Mouse (Mus musculus) lung, embryonic 14.5 days (tissue): ENCODE results near the gene Trim66. TPM values are rescaled to one million over a fixed set of nuclear protein-coding genes. Genes with fewer than 3 reads are reported as not detected.
A peak's percentile ranks its signal among the peaks of the same experiment; 100 is the strongest.

Source experiments
- ATAC-seq: fragments of 200-750 bp; cut with Nextera tagmentation; 2 replicates; pipeline ENCODE4 v1.8.0; 2017; ENCODE audit warnings: mild to moderate bottlenecking, moderate TSS enrichment, moderate library complexity; ENCODE audit not compliant: insufficient read depth
- DNase-seq: peaks from one replicate; pipeline ENCODE4 v3.0.0-alpha.2; 2015
- H3K27ac ChIP-seq: fragments of 300-500 bp; sonication (generic); 2 replicates; pipeline ENCODE4 v1.5.1; 2014; ENCODE audit warnings: low read depth, mild to moderate bottlenecking, moderate library complexity
- H3K27me3 ChIP-seq: fragments of 300-500 bp; sonication (generic); 2 replicates; pipeline ENCODE4 v1.6.1; 2014; ENCODE audit warnings: low read length, control low read depth; ENCODE audit not compliant: insufficient read depth
- H3K36me3 ChIP-seq: fragments of 300-500 bp; sonication (generic); 2 replicates; pipeline ENCODE4 v1.6.1; 2014; ENCODE audit warnings: control low read depth; ENCODE audit not compliant: insufficient read depth
- H3K4me1 ChIP-seq: fragments of 300-500 bp; sonication (generic); 2 replicates; pipeline ENCODE4 v1.6.1; 2014; ENCODE audit warnings: antibody characterized with exemption, control low read depth; ENCODE audit not compliant: insufficient read depth
- H3K4me2 ChIP-seq: fragments of 300-500 bp; sonication (generic); 2 replicates; pipeline ENCODE4 v1.6.1; 2014; ENCODE audit warnings: mild to moderate bottlenecking
- H3K4me3 ChIP-seq: fragments of 300-500 bp; sonication (generic); 2 replicates; pipeline ENCODE4 v1.5.1; 2014; ENCODE audit warnings: low read depth, low read length
- H3K9ac ChIP-seq: fragments of 300-500 bp; sonication (generic); 2 replicates; pipeline ENCODE4 v1.6.1; 2014
- H3K9me3 ChIP-seq: fragments of 300-500 bp; sonication (generic); 2 replicates; pipeline ENCODE4 v1.6.1; 2016; ENCODE audit warnings: low read depth, low read length, control low read depth
- CTCF ChIP-seq: IDR thresholded peaks from 2 replicates; pipeline ENCODE4 v1.5.1; 2016; ENCODE audit warnings: antibody characterized with exemption, low read depth
- WGBS: fragments of 180-500 bp; shearing (Covaris S2); extraction: QIAGEN DNeasy Blood & Tissue Kit; methylation state at CpG from one replicate; pipeline ENCODE4 v1.1.7; 2014; 5-methylcytosine and 5-hydroxymethylcytosine counted together
- polyA plus RNA-seq: library from polyadenylated mRNA; unstranded; fragments of >200 nt; fragmentation: Nextera tagmentation; extraction: Ambion mirVana; gene quantifications from 2 replicates; pipeline ENCODE4 v1.2.1, GENCODE M21; 2014

Trim66 gene
- 0.04 and 0.05 TPM in 2 replicates for polyA plus RNA-seq

- Histone ChIP-seq H3K27me3 (no peaks in the 10 kb centered on the region), H3K27ac (no peak within 1 kb of the TSS), H3K9ac (0 out of 2 replicates have a peak within 1 kb of the TSS, but pooled peaks have one; percentile 18), H3K4me2 (no peak within 1 kb of the TSS), H3K4me3 (no peak within 1 kb of the TSS), H3K36me3 (no peaks in the 10 kb centered on the region), H3K4me1 (no peaks in the 10 kb centered on the region), H3K9me3 (no peaks in the 10 kb centered on the region)
- DNase-seq (no peak), ATAC-seq (no peak)
- no peak for TF ChIP-seq CTCF
- WGBS = 80% methylated on average over 4 of the region's 4 CpGs
Observed at GRCm38 (mm10) chr7:109508034-109508433, at the start of gene Trim66. TSS of gene Trim66 (minus strand) at chr7:109508134.

- Histone ChIP-seq H3K4me3 (no peak overlapping the region), H3K4me1 (0 out of 2 replicates have a peak, but pooled peaks cover 5% of the 10 kb centered on the region), H3K4me2 (no peak overlapping the region), H3K36me3 (peaks cover 60% of the 10 kb centered on the region), H3K27ac (no peak overlapping the region), H3K27me3 (no peaks in the 10 kb centered on the region), H3K9ac (no peak overlapping the region), H3K9me3 (no peaks in the 10 kb centered on the region)
- DNase-seq (no peak), ATAC-seq (no peak)
- WGBS = 88% methylated on average over 5 of the region's 5 CpGs
- no peak for TF ChIP-seq CTCF
Observed at GRCm38 (mm10) chr7:109546726-109547125, 38.8 kb upstream of the Trim66 start.

GRCm38 (mm10) chr7:109546186-109546585, 38.3 kb upstream of the Trim66 start:
- no peak overlapping the region for H3K27ac ChIP-seq
- ATAC-seq (no peak), DNase-seq (no peak)
- H3K4me3 ChIP-seq = no peak overlapping the region
- no peak overlapping the region for H3K4me2 ChIP-seq
- 0 out of 2 replicates have a peak, but pooled peaks cover 5% of the 10 kb centered on the region for H3K4me1 ChIP-seq
- TF ChIP-seq CTCF = no peak
- no peaks in the 10 kb centered on the region for H3K27me3 ChIP-seq
- H3K9me3 ChIP-seq = no peaks in the 10 kb centered on the region
- H3K9ac ChIP-seq = no peak overlapping the region
- 87% methylated on average over 2 of the region's 2 CpGs for WGBS
- H3K36me3 ChIP-seq = peaks cover 62% of the 10 kb centered on the region

DNA sequence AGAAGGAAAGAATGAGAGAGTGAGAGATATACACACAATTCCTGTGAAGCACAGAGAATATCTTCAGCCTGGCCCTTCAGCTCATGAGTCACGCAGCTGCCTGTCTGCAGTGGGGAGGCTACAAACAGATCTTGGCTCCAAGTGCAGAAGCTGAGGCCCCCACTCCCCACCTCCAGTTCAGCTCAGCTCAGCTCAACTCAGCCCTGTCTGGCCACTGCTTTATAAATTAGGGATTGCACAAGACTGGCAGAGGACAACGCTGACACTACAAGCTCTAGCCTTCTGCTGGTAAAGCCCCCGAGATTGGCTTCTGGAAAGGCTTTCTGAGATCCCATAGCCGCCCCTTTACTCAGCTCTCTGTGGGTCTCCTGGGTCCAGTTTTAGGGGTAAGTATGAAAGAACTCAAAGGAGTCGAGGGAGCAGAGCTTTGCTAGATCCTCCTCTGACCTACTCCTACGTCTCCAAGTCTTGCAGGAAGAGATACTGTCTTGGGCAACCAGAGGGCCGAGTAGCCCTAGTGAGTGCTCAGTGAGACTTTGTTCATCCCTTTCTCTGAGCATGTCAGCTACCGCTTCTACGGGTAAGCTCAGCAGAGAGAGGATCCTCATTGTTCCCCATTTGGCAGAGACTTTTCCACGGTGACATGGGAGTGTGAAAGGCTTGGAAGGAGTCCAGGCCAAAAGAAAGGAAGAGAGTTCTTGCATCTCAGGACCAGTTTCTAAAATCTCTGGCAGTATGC, 37.5 kb upstream of the Trim66 start:
- peak; percentile 88 for ATAC-seq
- Histone ChIP-seq H3K27me3 (no peaks in the 10 kb centered on the region), H3K9me3 (no peaks in the 10 kb centered on the region), H3K9ac (no peak overlapping the region), H3K4me2 (no peak overlapping the region), H3K27ac (peak overlapping the region; percentile 86), H3K36me3 (peaks cover 62% of the 10 kb centered on the region), H3K4me3 (no peak overlapping the region), H3K4me1 (0 out of 2 replicates have a peak, but pooled peaks cover 5% of the 10 kb centered on the region)
- 63% methylated on average over 10 of the region's 10 CpGs for WGBS
- peak; percentile 75 for DNase-seq
- TF ChIP-seq CTCF = no peak

- DNase-seq (no peak), ATAC-seq (0 out of 2 replicates have a peak, but pooled peaks have one; percentile 25)
- WGBS = 66% methylated on average over 5 of the region's 5 CpGs
- no peaks in the 10 kb centered on the region for H3K27me3 ChIP-seq
- no peak overlapping the region for H3K4me2 ChIP-seq
- H3K9me3 ChIP-seq = no peaks in the 10 kb centered on the region
- peak overlapping the region; percentile 86 for H3K27ac ChIP-seq
- no peak for TF ChIP-seq CTCF
- H3K4me3 ChIP-seq = no peak overlapping the region
- H3K9ac ChIP-seq = no peak overlapping the region
- peaks cover 64% of the 10 kb centered on the region for H3K36me3 ChIP-seq
- 0 out of 2 replicates have a peak, but pooled peaks cover 5% of the 10 kb centered on the region for H3K4me1 ChIP-seq
Observed at GRCm38 (mm10) chr7:109544792-109545191, 36.9 kb upstream of the Trim66 start.

DNA sequence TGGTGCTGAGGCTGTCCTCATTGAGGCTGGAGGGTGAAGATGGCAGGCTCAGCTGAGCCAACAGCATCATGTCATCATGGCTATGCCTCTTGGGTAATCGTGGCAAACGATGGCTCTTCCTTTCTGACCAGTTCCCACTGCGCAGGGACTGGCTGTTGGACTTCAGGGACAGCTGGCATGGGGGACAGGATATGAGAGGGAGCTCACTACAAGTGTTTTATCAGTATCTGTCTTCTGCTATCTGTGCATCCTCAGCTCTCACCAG, 34.4 kb upstream of the Trim66 start:
- no peaks in the 10 kb centered on the region for H3K27me3 ChIP-seq
- H3K27ac ChIP-seq = 0 out of 2 replicates have a peak overlapping the region, but pooled peaks have one; percentile 36
- no peak overlapping the region for H3K4me3 ChIP-seq
- no peak for ATAC-seq
- no peak for TF ChIP-seq CTCF
- 82% methylated on average over 3 of the region's 3 CpGs for WGBS
- H3K4me2 ChIP-seq = no peak overlapping the region
- H3K9me3 ChIP-seq = no peaks in the 10 kb centered on the region
- peaks cover 68% of the 10 kb centered on the region for H3K36me3 ChIP-seq
- DNase-seq = no peak
- no peak overlapping the region for H3K9ac ChIP-seq
- 0 out of 2 replicates have a peak, but pooled peaks cover 5% of the 10 kb centered on the region for H3K4me1 ChIP-seq

GRCm38 (mm10) chr7:109541609-109542363, 33.9 kb upstream of the Trim66 start:
- ATAC-seq (no peak), DNase-seq (peak; percentile 46)
- Histone ChIP-seq H3K9me3 (no peaks in the 10 kb centered on the region), H3K4me3 (no peak overlapping the region), H3K4me1 (0 out of 2 replicates have a peak, but pooled peaks cover 5% of the 10 kb centered on the region), H3K4me2 (no peak overlapping the region), H3K9ac (no peak overlapping the region), H3K27me3 (no peaks in the 10 kb centered on the region), H3K36me3 (peaks cover 70% of the 10 kb centered on the region), H3K27ac (peak overlapping the region; percentile 36; the same call in 1 of the 2 replicates)
- 76% methylated on average over 10 of the region's 10 CpGs for WGBS
- TF ChIP-seq CTCF = no peak
